Mouse (Mus musculus): Measurements from ENCODE around the gene Ctns.

Ctns gene

GRCm38 (mm10) chr11:73146026-73146974 lies 52.5 kb downstream of the Ctns start:
- DNase-seq (ENCODE audit: inconsistent age in 2 of 2, low spot score in 1 of 2): peak in 1 of 2 experiments; percentile 38

GRCm38 (mm10) chr11:73144261-73144681 lies 54.6 kb downstream of the Ctns start:
- DNase-seq (ENCODE audit: inconsistent age in 2 of 2, low spot score in 1 of 2): peak in 1 of 2 experiments; percentile 59

DNA sequence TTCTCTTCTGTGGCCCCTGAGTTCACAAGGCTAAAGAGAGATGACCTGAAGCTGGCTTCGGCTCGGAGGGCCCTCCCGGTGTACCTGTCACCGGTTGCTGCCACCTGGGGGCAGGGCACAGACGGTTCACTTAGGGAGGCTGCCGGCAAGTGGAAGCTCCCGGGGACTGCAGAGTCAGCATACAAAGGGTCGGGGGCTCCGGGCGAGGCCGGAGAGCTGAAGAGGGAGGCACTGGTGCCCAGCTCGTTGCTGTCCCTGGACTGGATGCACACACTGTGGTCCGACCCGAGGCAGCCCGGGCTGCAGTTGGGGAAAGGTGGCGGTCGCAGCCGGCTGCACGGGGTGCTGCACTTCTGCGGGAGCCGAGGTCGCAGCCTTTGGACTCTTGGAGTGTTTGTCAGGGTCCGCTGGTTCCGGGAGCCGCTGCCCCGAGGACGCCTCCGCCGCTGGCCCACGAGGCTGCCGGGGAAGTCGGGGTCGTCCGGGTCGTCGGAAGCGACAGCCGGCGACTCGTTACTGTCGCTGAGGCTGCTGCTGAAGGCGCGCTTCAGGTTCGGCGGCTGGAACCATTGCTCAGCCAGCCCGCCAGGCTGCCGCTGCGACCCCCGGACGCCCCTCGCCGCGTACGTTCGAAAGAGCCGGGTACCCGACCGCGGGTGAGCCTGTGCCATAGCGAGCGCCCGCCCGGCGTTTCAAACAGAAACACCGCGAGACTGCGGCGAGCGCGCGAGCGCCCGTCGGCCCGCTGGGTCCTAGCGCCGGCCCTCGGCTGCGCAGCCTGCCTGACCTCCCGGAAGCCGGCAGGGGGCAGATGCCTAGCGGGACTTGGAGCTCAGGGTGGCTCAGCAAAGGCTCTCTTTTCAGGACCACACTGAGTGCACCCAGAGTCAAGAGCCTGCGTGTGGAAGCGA lies 61.0 kb downstream of the Ctns start, which contains the start of gene Haspin:
TSS of gene Haspin (minus strand) at position 704 of the 911 bp plus-strand sequence.
- peak; percentile 90 to 96 for DNase-seq (ENCODE audit: inconsistent age in 2 of 2, low spot score in 1 of 2)

DNA sequence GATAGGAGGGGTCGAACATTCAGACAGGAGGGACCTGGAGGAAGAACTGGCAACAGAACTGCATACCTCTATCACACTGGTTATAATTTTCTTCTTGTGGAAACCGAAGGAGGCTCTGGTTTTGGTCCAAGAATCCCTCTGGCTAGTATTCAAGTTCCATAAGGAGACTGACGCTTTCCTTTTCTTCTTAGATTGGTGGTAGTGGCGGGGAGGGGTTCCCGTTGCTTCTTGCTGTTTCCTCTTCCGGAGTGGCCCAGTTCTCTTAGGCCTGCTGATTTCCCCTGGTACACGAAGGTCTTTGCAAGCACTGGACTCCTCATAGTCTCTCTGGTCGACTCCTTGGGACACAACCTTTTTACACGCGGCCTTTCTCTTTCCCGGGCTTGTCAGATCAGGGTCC lies 61.7 kb downstream of the Ctns start:
- DNase-seq (ENCODE audit: inconsistent age in 2 of 2, low spot score in 1 of 2): peak in 1 of 2 experiments; percentile 27

DNA sequence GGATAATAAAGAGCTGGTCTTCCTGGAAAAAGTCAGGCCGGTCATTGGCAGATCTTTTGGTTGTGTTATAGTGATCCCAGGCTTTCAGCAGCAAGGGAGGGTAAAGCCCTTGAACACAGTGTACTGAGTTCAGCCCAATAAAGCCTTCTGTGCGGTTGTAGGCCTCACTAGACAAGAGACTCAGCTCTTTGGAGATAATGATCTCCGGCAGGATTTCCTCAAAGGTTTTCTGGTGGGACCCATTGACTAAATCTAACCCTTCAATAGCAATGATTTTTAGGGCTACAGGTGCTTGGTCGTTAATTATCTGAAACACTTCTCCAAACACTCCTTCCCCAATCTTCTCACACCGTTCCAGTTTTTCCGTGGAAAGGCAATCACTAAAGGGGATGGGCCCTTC lies 62.3 kb downstream of the Ctns start:
- DNase-seq (ENCODE audit: inconsistent age in 2 of 2, low spot score in 1 of 2): no peak

DNA sequence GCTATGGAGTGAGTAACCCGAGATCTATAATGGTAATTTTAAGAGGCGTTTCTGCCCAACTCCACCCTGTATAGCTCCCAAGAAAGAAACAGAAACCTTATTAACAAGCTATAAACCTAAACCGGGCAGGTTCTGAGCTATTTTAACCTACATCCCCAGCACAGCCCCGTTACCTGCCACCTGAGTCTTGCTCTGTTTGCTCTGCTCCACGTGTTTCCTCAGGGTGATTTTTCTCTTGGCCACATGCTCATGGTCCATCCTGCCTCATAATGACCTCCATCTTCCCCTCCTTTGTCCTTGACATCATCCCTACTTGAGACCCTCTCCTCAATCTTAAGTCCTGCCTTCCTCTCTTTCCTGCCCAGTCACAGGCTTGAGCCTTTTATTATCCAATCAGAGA lies 64.6 kb downstream of the Ctns start:
- no peak for DNase-seq (ENCODE audit: inconsistent age in 2 of 2, low spot score in 1 of 2)

All from adrenal gland, adult (tissue).